Mouse (Mus musculus): ENCODE measurements around the gene Rabl6. TPM values are rescaled to one million over a fixed set of nuclear protein-coding genes. Genes with fewer than 3 reads are reported as not detected.
A peak's percentile ranks its signal among the peaks of the same experiment; 100 is the strongest.
"Not testable (repeated sequence)": the region's sequence is repeated elsewhere in the genome, so short reads cannot be mapped to it uniquely, and the experiment has no call there.

Rabl6 gene
- polyA plus RNA-seq, 2 experiments from 2014 or later: 17.0 to 20.1 TPM

GRCm38 (mm10) chr2:25574579-25575431 is 33.5 kb downstream of the Rabl6 start, which contains the start of the genes Mamdc4 and Phpt1:
Gene Mamdc4 (minus strand): TSS chr2:25574845.
Gene Phpt1 (minus strand): TSS chr2:25575224.
- ATAC-seq: peak; percentile 96

- ATAC-seq: no peak
Measured at GRCm38 (mm10) chr2:25574136-25574535, 34.2 kb downstream of the Rabl6 start.

- ATAC-seq: no peak
Measured at GRCm38 (mm10) chr2:25573068-25573467, 35.3 kb downstream of the Rabl6 start.

GRCm38 (mm10) chr2:25571221-25571620 is 37.1 kb downstream of the Rabl6 start:
- no peak for ATAC-seq

GRCm38 (mm10) chr2:25569323-25569722 is 39.0 kb downstream of the Rabl6 start:
- no peak for ATAC-seq

GRCm38 (mm10) chr2:25568473-25569019 is 39.8 kb downstream of the Rabl6 start:
- ATAC-seq: no peak

- no peak for ATAC-seq
Measured at GRCm38 (mm10) chr2:25566558-25566957, 41.8 kb downstream of the Rabl6 start.

- ATAC-seq: no peak
Measured at GRCm38 (mm10) chr2:25565741-25566140, 42.6 kb downstream of the Rabl6 start.

- no peak for ATAC-seq
Measured at GRCm38 (mm10) chr2:25561946-25562345, 46.4 kb downstream of the Rabl6 start.

GRCm38 (mm10) chr2:25560551-25560950 is 47.8 kb downstream of the Rabl6 start:
- no peak for ATAC-seq

- ATAC-seq: no peak
Measured at GRCm38 (mm10) chr2:25558774-25559173, 49.5 kb downstream of the Rabl6 start.

GRCm38 (mm10) chr2:25557964-25558360 is 50.4 kb downstream of the Rabl6 start:
- ATAC-seq: peak; percentile 45

- ATAC-seq: peak; percentile 99
Measured at GRCm38 (mm10) chr2:25557221-25557963, 50.9 kb downstream of the Rabl6 start, which contains the start of gene Edf1. Gene Edf1 (plus strand): TSS chr2:25557847.

- ATAC-seq: no peak
Measured at GRCm38 (mm10) chr2:25556296-25556695, 52.0 kb downstream of the Rabl6 start.

GRCm38 (mm10) chr2:25555479-25555878 is 52.8 kb downstream of the Rabl6 start:
- not testable (repeated sequence) for ATAC-seq

GRCm38 (mm10) chr2:25553171-25553786 is 55.0 kb downstream of the Rabl6 start:
- ATAC-seq: not testable (repeated sequence)

GRCm38 (mm10) chr2:25551186-25551585 is 57.1 kb downstream of the Rabl6 start:
- ATAC-seq: no peak

GRCm38 (mm10) chr2:25549021-25549991 is 59.0 kb downstream of the Rabl6 start:
- peak; percentile 74 for ATAC-seq

GRCm38 (mm10) chr2:25546811-25547491 is 61.4 kb downstream of the Rabl6 start, which contains the start of gene Traf2:
Gene Traf2 (minus strand): TSS chr2:25546940.
- ATAC-seq: peak; percentile 86

GRCm38 (mm10) chr2:25545996-25546810 is 62.1 kb downstream of the Rabl6 start:
- ATAC-seq: peak; percentile 9

All from CD4-positive, CD25-positive, alpha-beta regulatory T cell, adult 4 months (primary cell).